Mouse (Mus musculus): ENCODE results near the gene Traip. TPM values are rescaled to one million over a fixed set of nuclear protein-coding genes. Genes with fewer than 3 reads are reported as not detected.

The Traip gene
- polyA plus RNA-seq (2015; fragmentation: Nextera tagmentation; extraction: Ambion mirVana), result 4.8 and 5.7 TPM in 2 replicates

DNA sequence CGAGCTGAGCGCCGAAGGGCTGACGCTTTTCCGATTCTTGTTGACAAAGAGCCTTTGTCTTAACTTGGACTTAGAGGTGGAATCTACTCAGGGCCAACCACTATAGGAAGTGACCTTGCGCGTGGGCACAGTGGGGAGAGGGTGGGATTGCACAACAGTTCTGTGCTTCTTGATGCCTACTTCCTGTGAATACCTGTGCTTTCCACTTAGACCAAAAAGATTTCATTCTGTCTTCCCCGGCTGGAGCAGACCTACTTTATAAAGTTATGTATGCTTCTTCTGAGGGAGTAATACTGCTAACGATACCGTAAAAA, at the start of gene Traip:
Gene Traip, plus strand, starts transcription at position 215 of the 314 bp plus-strand sequence.
- H3K27ac ChIP-seq (replicated peaks), result peak within 1 kb of the TSS; percentile 67

DNA sequence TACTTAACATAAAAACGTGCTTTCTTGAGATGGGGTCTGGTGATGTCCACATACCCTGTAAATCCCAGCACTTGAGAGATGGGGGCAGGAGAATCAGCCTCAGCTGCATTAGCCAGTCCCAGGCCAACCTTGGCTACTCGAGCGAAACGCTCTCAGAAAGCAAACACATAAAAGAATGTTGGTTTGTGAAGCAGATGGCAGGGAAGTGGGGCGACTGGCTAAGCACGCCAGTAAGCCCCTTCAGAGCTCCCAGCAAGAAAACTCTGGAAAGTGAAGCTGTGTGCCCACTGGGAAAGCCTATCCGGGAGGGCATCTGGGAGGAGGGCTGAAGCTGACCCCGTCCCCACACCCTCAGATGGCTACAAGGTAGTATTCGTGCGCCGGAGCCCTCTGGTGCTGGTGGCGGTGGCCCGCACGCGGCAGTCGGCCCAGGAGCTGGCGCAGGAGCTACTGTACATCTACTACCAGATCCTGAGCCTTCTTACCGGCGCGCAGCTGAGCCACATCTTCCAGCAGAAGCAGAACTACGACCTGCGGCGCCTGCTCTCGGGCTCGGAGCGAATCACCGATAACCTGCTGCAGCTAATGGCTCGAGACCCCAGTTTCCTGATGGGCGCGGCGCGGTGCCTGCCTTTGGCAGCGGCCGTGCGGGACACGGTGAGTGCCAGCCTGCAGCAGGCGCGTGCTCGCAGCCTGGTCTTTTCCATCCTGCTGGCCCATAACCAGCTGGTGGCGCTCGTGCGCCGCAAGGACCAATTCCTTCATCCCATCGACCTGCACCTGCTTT, 48.9 kb upstream of the Traip start:
- no peak overlapping the region for H3K27ac ChIP-seq (replicated peaks)
- peak; percentile 91 for DNase-seq (ENCODE audit: low spot score)
- no peak for TF ChIP-seq EP300 (optimal IDR thresholded peaks at IDR 0.05)
- peak; percentile 81 for TF ChIP-seq CTCF (IDR thresholded peaks at IDR 0.05; ENCODE audit: low read depth)
- H3K4me2 ChIP-seq (replicated peaks; ENCODE audit: low read depth), result peak overlapping the region; percentile 37
- WGBS, result 23% methylated on average over 44 of the region's 44 CpGs
- peak overlapping the region; percentile 10; the same call in 1 of the 2 replicates for H3K4me3 ChIP-seq (ENCODE audit: low read depth, low read length)
- peak; percentile 50 for ATAC-seq (ENCODE audit: low FRiP score, low TSS enrichment)
- H3K27me3 ChIP-seq (ENCODE audit: control insufficient read depth, insufficient read depth, low read length), result no peaks in the 10 kb centered on the region
- H3K36me3 ChIP-seq (ENCODE audit: control insufficient read depth, insufficient read depth, low read length), result peaks cover 6% of the 10 kb centered on the region; the same call in 1 of the 2 replicates
- no peak overlapping the region for H3K9ac ChIP-seq (ENCODE audit: low read length)
- no peaks in the 10 kb centered on the region for H3K9me3 ChIP-seq (ENCODE audit: control insufficient read depth, low read length)
- peaks cover 4% of the 10 kb centered on the region; the same call in 1 of the 2 replicates for H3K4me1 ChIP-seq (replicated peaks; ENCODE audit: control insufficient read depth, insufficient read depth)

More for the DNA sequence above, at the start of gene Traip:
- no peak for DNase-seq (ENCODE audit: low spot score)
- Histone ChIP-seq H3K4me3 (ENCODE audit: low read depth, low read length) (peak within 1 kb of the TSS; percentile 66), H3K4me1 (replicated peaks; ENCODE audit: control insufficient read depth, insufficient read depth) (no peaks in the 10 kb centered on the region), H3K36me3 (ENCODE audit: control insufficient read depth, insufficient read depth, low read length) (no peaks in the 10 kb centered on the region), H3K4me2 (replicated peaks; ENCODE audit: low read depth) (peak within 1 kb of the TSS; percentile 76), H3K9ac (ENCODE audit: low read length) (peak within 1 kb of the TSS; percentile 67), H3K9me3 (ENCODE audit: control insufficient read depth, low read length) (no peaks in the 10 kb centered on the region), H3K27me3 (ENCODE audit: control insufficient read depth, insufficient read depth, low read length) (no peaks in the 10 kb centered on the region)
- ATAC-seq (ENCODE audit: low FRiP score, low TSS enrichment), result no peak
- TF ChIP-seq CTCF (IDR thresholded peaks at IDR 0.05; ENCODE audit: low read depth) (no peak), EP300 (optimal IDR thresholded peaks at IDR 0.05) (no peak)
- 92% methylated on average over 10 of the region's 10 CpGs for whole genome bisulfite sequencing

DNA sequence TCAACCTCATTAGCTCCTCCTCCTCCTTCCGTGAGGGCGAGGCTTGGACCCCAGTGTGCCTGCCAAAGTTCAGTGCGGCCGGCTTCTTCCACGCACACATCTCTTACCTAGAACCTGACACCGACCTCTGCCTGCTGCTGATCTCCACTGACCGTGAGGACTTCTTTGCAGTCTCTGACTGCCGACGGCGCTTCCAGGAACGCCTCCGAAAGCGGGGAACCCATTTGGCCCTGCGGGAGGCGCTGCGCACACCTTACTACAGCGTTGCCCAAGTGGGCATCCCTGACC, 48.4 kb upstream of the Traip start:
- H3K27me3 ChIP-seq (ENCODE audit: control insufficient read depth, insufficient read depth, low read length), result no peaks in the 10 kb centered on the region
- H3K27ac ChIP-seq (replicated peaks), result no peak overlapping the region
- no peak for TF ChIP-seq CTCF (IDR thresholded peaks at IDR 0.05; ENCODE audit: low read depth)
- H3K4me2 ChIP-seq (replicated peaks; ENCODE audit: low read depth), result peak overlapping the region; percentile 37; the same call in 1 of the 2 replicates
- 37% methylated on average over 17 of the region's 17 CpGs for WGBS
- H3K36me3 ChIP-seq (ENCODE audit: control insufficient read depth, insufficient read depth, low read length), result peaks cover 6% of the 10 kb centered on the region; the same call in 1 of the 2 replicates
- no peak for ATAC-seq (ENCODE audit: low FRiP score, low TSS enrichment)
- H3K9me3 ChIP-seq (ENCODE audit: control insufficient read depth, low read length), result no peaks in the 10 kb centered on the region
- DNase-seq (ENCODE audit: low spot score), result no peak
- 0 out of 2 replicates have a peak overlapping the region, but pooled peaks have one; percentile 10 for H3K4me3 ChIP-seq (ENCODE audit: low read depth, low read length)
- H3K4me1 ChIP-seq (replicated peaks; ENCODE audit: control insufficient read depth, insufficient read depth), result peaks cover 9% of the 10 kb centered on the region; the same call in 1 of the 2 replicates
- no peak overlapping the region for H3K9ac ChIP-seq (ENCODE audit: low read length)

DNA sequence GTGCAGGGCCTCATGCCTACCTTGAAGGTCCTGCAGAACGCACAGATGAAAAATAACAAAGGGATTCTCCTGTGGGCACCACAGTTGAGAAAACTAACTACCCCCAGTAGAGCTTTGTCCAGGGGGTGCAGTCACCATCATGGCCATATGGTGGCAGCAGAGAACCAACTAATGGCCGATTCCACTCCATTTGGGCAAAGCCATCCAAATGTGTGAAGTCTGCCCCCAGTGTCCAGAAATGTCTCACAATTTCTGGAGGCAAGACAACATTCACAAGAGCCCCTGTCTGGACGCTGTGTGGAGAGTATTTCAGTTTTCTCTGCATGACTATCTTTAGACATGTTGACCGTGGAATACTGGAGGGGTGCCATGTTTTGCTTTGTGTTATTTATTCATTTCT, 45.2 kb upstream of the Traip start:
- 0% methylated on average over 4 of the region's 4 CpGs for WGBS
- Histone ChIP-seq H3K9me3 (ENCODE audit: control insufficient read depth, low read length) (no peaks in the 10 kb centered on the region), H3K27me3 (ENCODE audit: control insufficient read depth, insufficient read depth, low read length) (no peaks in the 10 kb centered on the region), H3K4me3 (ENCODE audit: low read depth, low read length) (no peak overlapping the region), H3K4me1 (replicated peaks; ENCODE audit: control insufficient read depth, insufficient read depth) (peaks cover 9% of the 10 kb centered on the region; the same call in 1 of the 2 replicates), H3K27ac (replicated peaks) (peak overlapping the region; percentile 96), H3K36me3 (ENCODE audit: control insufficient read depth, insufficient read depth, low read length) (peaks cover 2% of the 10 kb centered on the region; the same call in 1 of the 2 replicates), H3K9ac (ENCODE audit: low read length) (no peak overlapping the region), H3K4me2 (replicated peaks; ENCODE audit: low read depth) (no peak overlapping the region)
- ATAC-seq (ENCODE audit: low FRiP score, low TSS enrichment) (peak; percentile 8; the same call in 1 of the 2 replicates), DNase-seq (ENCODE audit: low spot score) (peak; percentile 90)
- TF ChIP-seq CTCF (IDR thresholded peaks at IDR 0.05; ENCODE audit: low read depth), result peak; percentile 99
- peak; percentile 47 for TF ChIP-seq EP300 (optimal IDR thresholded peaks at IDR 0.05)

DNA sequence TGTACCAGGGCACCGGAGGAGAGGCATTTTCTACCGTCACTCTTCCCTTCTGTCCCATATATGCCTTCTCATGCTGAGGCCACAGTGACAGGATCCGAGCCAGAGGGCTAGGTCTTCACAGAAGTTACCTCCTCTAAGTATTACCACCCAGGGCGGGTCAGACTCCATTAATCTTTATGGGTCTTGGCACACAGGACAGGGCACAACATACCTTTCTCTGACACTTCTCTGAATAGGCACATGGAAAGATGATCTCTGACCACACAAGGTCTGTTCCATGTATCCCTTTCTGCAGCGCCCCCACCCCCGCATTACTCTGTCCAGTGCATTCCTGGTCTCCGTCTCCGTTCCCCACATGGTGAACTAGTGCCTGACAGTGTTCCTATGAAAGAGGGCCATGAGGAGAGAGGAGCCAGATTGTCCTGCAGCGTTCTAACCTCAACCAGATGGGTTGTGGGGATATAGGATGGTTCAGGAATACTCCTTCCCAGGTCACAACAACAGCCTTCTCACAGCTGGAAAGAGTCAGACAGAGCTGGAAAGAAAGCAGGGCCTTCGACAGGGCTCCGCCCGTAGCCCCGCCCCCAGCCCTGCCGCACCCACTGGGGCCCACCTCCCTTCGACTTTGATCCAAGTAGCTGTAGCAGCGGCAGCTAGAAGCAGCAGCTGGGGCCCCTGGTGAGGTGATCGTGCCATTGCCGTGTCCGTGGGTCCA, 43.5 kb upstream of the Traip start, which contains the start of gene Mst1r:
Gene Mst1r, plus strand, starts transcription at position 622 of the 715 bp plus-strand sequence.
- 18% methylated on average over 14 of the region's 19 CpGs for WGBS
- peak within 1 kb of the TSS; percentile 72 for H3K9ac ChIP-seq (ENCODE audit: low read length)
- H3K4me3 ChIP-seq (ENCODE audit: low read depth, low read length), result peak within 1 kb of the TSS; percentile 51
- no peak for TF ChIP-seq CTCF (IDR thresholded peaks at IDR 0.05; ENCODE audit: low read depth)
- no peak for TF ChIP-seq EP300 (optimal IDR thresholded peaks at IDR 0.05)
- no peaks in the 10 kb centered on the region for H3K9me3 ChIP-seq (ENCODE audit: control insufficient read depth, low read length)
- peaks cover 9% of the 10 kb centered on the region for H3K4me1 ChIP-seq (replicated peaks; ENCODE audit: control insufficient read depth, insufficient read depth)
- peak; percentile 67 for ATAC-seq (ENCODE audit: low FRiP score, low TSS enrichment)
- peak within 1 kb of the TSS; percentile 91 for H3K4me2 ChIP-seq (replicated peaks; ENCODE audit: low read depth)
- H3K27ac ChIP-seq (replicated peaks), result peak within 1 kb of the TSS; percentile 96
- no peaks in the 10 kb centered on the region for H3K27me3 ChIP-seq (ENCODE audit: control insufficient read depth, insufficient read depth, low read length)
- DNase-seq (ENCODE audit: low spot score), result peak; percentile 94
- H3K36me3 ChIP-seq (ENCODE audit: control insufficient read depth, insufficient read depth, low read length), result peaks cover under 1% of the 10 kb centered on the region; the same call in 1 of the 2 replicates

Measured in stomach, postnatal 0 days (tissue).